Mouse (Mus musculus): ENCODE results near the gene Sms. TPM values are rescaled to one million over a fixed set of nuclear protein-coding genes. Genes with fewer than 3 reads are reported as not detected.

The Sms gene
- total RNA-seq (2014; rRNA removed) (5.5 and 7.5 TPM in 2 replicates), polyA plus RNA-seq (2012; rRNA removed) (2.3 and 3.2 TPM in 2 replicates)

GRCm38 (mm10) chrX:157491944-157492726 lies at the start of gene Sms:
Gene Sms (minus strand): TSS chrX:157492287.
- Histone ChIP-seq H3K27me3 (ENCODE audit: control insufficient read depth, insufficient read depth, low read length) (no peaks in the 10 kb centered on the region), H3K9ac (ENCODE audit: low read depth, low read length) (peak within 1 kb of the TSS; percentile 85), H3K4me1 (ENCODE audit: control insufficient read depth, insufficient read depth, low read length) (no peaks in the 10 kb centered on the region), H3K27ac (replicated peaks; ENCODE audit: insufficient read depth, low read depth, low read length) (peak within 1 kb of the TSS; percentile 47; the same call in 1 of the 2 replicates), H3K4me3 (ENCODE audit: insufficient read depth, low read depth, low read length) (peak within 1 kb of the TSS; percentile 88), H3K79me2 (ENCODE audit: control insufficient read depth, insufficient read depth, low read length) (no peaks in the 10 kb centered on the region), H3K36me3 (ENCODE audit: control insufficient read depth, insufficient read depth, low read length) (no peaks in the 10 kb centered on the region)
- peak; percentile 48 for DNase-seq (ENCODE audit: extremely low read depth, low read depth, low spot score)
- no peak for TF ChIP-seq CTCF (IDR thresholded peaks at IDR 0.05; ENCODE audit: low read depth, low read length)
- no peak for TF ChIP-seq POLR2A (IDR thresholded peaks at IDR 0.05; ENCODE audit: extremely low read depth, insufficient read depth, low read length)
- 8% methylated on average over 36 of the region's 45 CpGs for WGBS

GRCm38 (mm10) chrX:157506400-157506799 lies 14.3 kb upstream of the Sms start:
- 69% methylated on average over 5 of the region's 5 CpGs for WGBS
- no peak overlapping the region for H3K27ac ChIP-seq (replicated peaks; ENCODE audit: insufficient read depth, low read depth, low read length)
- H3K79me2 ChIP-seq (ENCODE audit: control insufficient read depth, insufficient read depth, low read length), result no peaks in the 10 kb centered on the region
- H3K4me3 ChIP-seq (ENCODE audit: insufficient read depth, low read depth, low read length), result no peak overlapping the region
- H3K4me1 ChIP-seq (ENCODE audit: control insufficient read depth, insufficient read depth, low read length), result no peaks in the 10 kb centered on the region
- H3K27me3 ChIP-seq (ENCODE audit: control insufficient read depth, insufficient read depth, low read length), result no peaks in the 10 kb centered on the region
- TF ChIP-seq POLR2A (IDR thresholded peaks at IDR 0.05; ENCODE audit: extremely low read depth, insufficient read depth, low read length) (no peak), CTCF (IDR thresholded peaks at IDR 0.05; ENCODE audit: low read depth, low read length) (no peak)
- DNase-seq (ENCODE audit: extremely low read depth, low read depth, low spot score), result no peak
- H3K36me3 ChIP-seq (ENCODE audit: control insufficient read depth, insufficient read depth, low read length), result no peaks in the 10 kb centered on the region
- H3K9ac ChIP-seq (ENCODE audit: low read depth, low read length), result no peak overlapping the region

- DNase-seq (ENCODE audit: extremely low read depth, low read depth, low spot score), result no peak
- Histone ChIP-seq H3K4me3 (ENCODE audit: insufficient read depth, low read depth, low read length) (no peak overlapping the region), H3K36me3 (ENCODE audit: control insufficient read depth, insufficient read depth, low read length) (no peaks in the 10 kb centered on the region), H3K4me1 (ENCODE audit: control insufficient read depth, insufficient read depth, low read length) (no peaks in the 10 kb centered on the region), H3K27me3 (ENCODE audit: control insufficient read depth, insufficient read depth, low read length) (no peaks in the 10 kb centered on the region), H3K79me2 (ENCODE audit: control insufficient read depth, insufficient read depth, low read length) (no peaks in the 10 kb centered on the region), H3K27ac (replicated peaks; ENCODE audit: insufficient read depth, low read depth, low read length) (no peak overlapping the region), H3K9ac (ENCODE audit: low read depth, low read length) (no peak overlapping the region)
- TF ChIP-seq POLR2A (IDR thresholded peaks at IDR 0.05; ENCODE audit: extremely low read depth, insufficient read depth, low read length) (no peak), CTCF (IDR thresholded peaks at IDR 0.05; ENCODE audit: low read depth, low read length) (no peak)
- 78% methylated on average over 1 of the region's 1 CpGs for WGBS
These were observed 12.4 kb upstream of the Sms start for GRCm38 (mm10) chrX:157504506-157504905.

GRCm38 (mm10) chrX:157501871-157502270 lies 9.8 kb upstream of the Sms start:
- TF ChIP-seq POLR2A (IDR thresholded peaks at IDR 0.05; ENCODE audit: extremely low read depth, insufficient read depth, low read length), result no peak
- no peak for TF ChIP-seq CTCF (IDR thresholded peaks at IDR 0.05; ENCODE audit: low read depth, low read length)
- 84% methylated on average over 2 of the region's 2 CpGs for WGBS

GRCm38 (mm10) chrX:157500004-157500403 lies 7.9 kb upstream of the Sms start:
- H3K27me3 ChIP-seq (ENCODE audit: control insufficient read depth, insufficient read depth, low read length), result no peaks in the 10 kb centered on the region
- no peaks in the 10 kb centered on the region for H3K4me1 ChIP-seq (ENCODE audit: control insufficient read depth, insufficient read depth, low read length)
- H3K79me2 ChIP-seq (ENCODE audit: control insufficient read depth, insufficient read depth, low read length), result no peaks in the 10 kb centered on the region
- no peaks in the 10 kb centered on the region for H3K36me3 ChIP-seq (ENCODE audit: control insufficient read depth, insufficient read depth, low read length)
- no peak overlapping the region for H3K4me3 ChIP-seq (ENCODE audit: insufficient read depth, low read depth, low read length)
- DNase-seq (ENCODE audit: extremely low read depth, low read depth, low spot score), result no peak
- H3K27ac ChIP-seq (replicated peaks; ENCODE audit: insufficient read depth, low read depth, low read length), result no peak overlapping the region
- TF ChIP-seq POLR2A (IDR thresholded peaks at IDR 0.05; ENCODE audit: extremely low read depth, insufficient read depth, low read length) (no peak), CTCF (IDR thresholded peaks at IDR 0.05; ENCODE audit: low read depth, low read length) (no peak)
- H3K9ac ChIP-seq (ENCODE audit: low read depth, low read length), result no peak overlapping the region
- 81% methylated on average over 8 of the region's 8 CpGs for WGBS

More at GRCm38 (mm10) chrX:157501871-157502270, 9.8 kb upstream of the Sms start:
- no peak for DNase-seq (ENCODE audit: extremely low read depth, low read depth, low spot score)
- H3K36me3 ChIP-seq (ENCODE audit: control insufficient read depth, insufficient read depth, low read length), result no peaks in the 10 kb centered on the region
- no peaks in the 10 kb centered on the region for H3K27me3 ChIP-seq (ENCODE audit: control insufficient read depth, insufficient read depth, low read length)
- H3K4me1 ChIP-seq (ENCODE audit: control insufficient read depth, insufficient read depth, low read length), result no peaks in the 10 kb centered on the region
- H3K9ac ChIP-seq (ENCODE audit: low read depth, low read length), result no peak overlapping the region
- no peak overlapping the region for H3K4me3 ChIP-seq (ENCODE audit: insufficient read depth, low read depth, low read length)
- H3K27ac ChIP-seq (replicated peaks; ENCODE audit: insufficient read depth, low read depth, low read length), result no peak overlapping the region
- H3K79me2 ChIP-seq (ENCODE audit: control insufficient read depth, insufficient read depth, low read length), result no peaks in the 10 kb centered on the region

GRCm38 (mm10) chrX:157493159-157493558 lies 1.1 kb upstream of the Sms start:
- H3K36me3 ChIP-seq (ENCODE audit: control insufficient read depth, insufficient read depth, low read length), result no peaks in the 10 kb centered on the region
- no peaks in the 10 kb centered on the region for H3K79me2 ChIP-seq (ENCODE audit: control insufficient read depth, insufficient read depth, low read length)
- 97% methylated on average over 4 of the region's 4 CpGs for WGBS
- H3K9ac ChIP-seq (ENCODE audit: low read depth, low read length), result no peak overlapping the region
- no peak overlapping the region for H3K27ac ChIP-seq (replicated peaks; ENCODE audit: insufficient read depth, low read depth, low read length)
- H3K27me3 ChIP-seq (ENCODE audit: control insufficient read depth, insufficient read depth, low read length), result no peaks in the 10 kb centered on the region
- no peak for DNase-seq (ENCODE audit: extremely low read depth, low read depth, low spot score)
- TF ChIP-seq CTCF (IDR thresholded peaks at IDR 0.05; ENCODE audit: low read depth, low read length) (no peak), POLR2A (IDR thresholded peaks at IDR 0.05; ENCODE audit: extremely low read depth, insufficient read depth, low read length) (no peak)
- no peak overlapping the region for H3K4me3 ChIP-seq (ENCODE audit: insufficient read depth, low read depth, low read length)
- H3K4me1 ChIP-seq (ENCODE audit: control insufficient read depth, insufficient read depth, low read length), result no peaks in the 10 kb centered on the region

All from liver, adult 2 months (tissue).